Mouse (Mus musculus): ENCODE data around the gene Lmntd1. TPM values are rescaled to one million over a fixed set of nuclear protein-coding genes. Genes with fewer than 3 reads are reported as not detected.

The Lmntd1 gene
- polyA plus RNA-seq, 1 experiment from 2014 or later, result not detected

- Histone ChIP-seq H3K4me3 (ENCODE audit: low read depth, low read length) (no peak overlapping the region), H3K9ac (ENCODE audit: low read depth, low read length) (no peak overlapping the region), H3K9me3 (replicated peaks; ENCODE audit: control insufficient read depth, low read length) (no peaks in the 10 kb centered on the region), H3K4me1 (ENCODE audit: control insufficient read depth, low read depth, low read length) (peaks cover 2% of the 10 kb centered on the region), H3K27ac (ENCODE audit: low read length) (no peak overlapping the region), H3K36me3 (ENCODE audit: control insufficient read depth, insufficient read depth) (no peaks in the 10 kb centered on the region), H3K4me2 (ENCODE audit: low read depth, low read length) (no peak overlapping the region), H3K27me3 (ENCODE audit: control insufficient read depth, insufficient read depth, low read depth, low read length) (no peaks in the 10 kb centered on the region)
- 71% methylated on average over 12 of the region's 12 CpGs for WGBS (ENCODE audit: insufficient replicate concordance)
- ATAC-seq (ENCODE audit: low read depth), result peak; percentile 51; the same call in 1 of the 2 replicates
Observed at GRCm38 (mm10) chr6:145522617-145523016, 91.5 kb downstream of the Lmntd1 start.

GRCm38 (mm10) chr6:145517002-145517401, 97.1 kb downstream of the Lmntd1 start:
- WGBS (ENCODE audit: insufficient replicate concordance), result 40% methylated on average over 10 of the region's 10 CpGs
- ATAC-seq (ENCODE audit: low read depth), result no peak
- Histone ChIP-seq H3K9ac (ENCODE audit: low read depth, low read length) (no peak overlapping the region), H3K4me1 (ENCODE audit: control insufficient read depth, low read depth, low read length) (no peaks in the 10 kb centered on the region), H3K9me3 (replicated peaks; ENCODE audit: control insufficient read depth, low read length) (no peaks in the 10 kb centered on the region), H3K27ac (ENCODE audit: low read length) (no peak overlapping the region), H3K4me2 (ENCODE audit: low read depth, low read length) (no peak overlapping the region), H3K36me3 (ENCODE audit: control insufficient read depth, insufficient read depth) (no peaks in the 10 kb centered on the region), H3K4me3 (ENCODE audit: low read depth, low read length) (no peak overlapping the region), H3K27me3 (ENCODE audit: control insufficient read depth, insufficient read depth, low read depth, low read length) (no peaks in the 10 kb centered on the region)

DNA sequence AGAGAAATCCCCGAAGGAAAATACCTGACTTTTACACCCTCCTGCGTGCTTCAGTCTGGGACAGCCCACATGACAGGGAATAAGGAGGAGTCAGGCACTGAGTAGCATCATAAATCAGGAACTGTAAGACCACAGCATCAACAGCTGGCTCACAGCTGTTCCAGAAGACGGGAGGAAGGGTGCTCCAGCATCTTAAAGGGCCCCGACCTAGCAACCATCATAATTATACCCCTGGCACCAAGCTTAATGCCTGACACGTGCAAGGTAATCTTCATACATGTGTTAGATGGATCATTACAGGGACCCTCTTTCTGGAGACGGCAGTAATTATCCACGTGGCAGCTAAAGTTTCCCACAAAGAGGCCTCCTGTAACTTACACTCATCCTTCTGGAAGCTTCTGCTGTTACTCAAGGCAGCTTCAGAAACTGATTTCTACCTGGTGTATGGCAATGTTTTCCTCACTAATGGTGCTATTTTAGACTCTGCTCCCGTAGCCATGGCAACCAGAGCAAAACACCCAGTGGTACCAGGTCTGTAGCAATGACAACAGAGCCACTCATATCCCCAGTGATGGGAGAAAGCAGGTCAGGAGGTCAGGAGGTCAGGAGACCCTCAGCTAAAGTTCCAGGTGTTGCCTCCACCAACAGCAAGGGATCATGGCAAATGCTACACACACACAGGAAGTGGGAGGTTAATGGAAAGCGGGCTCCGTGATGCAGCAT, 98.1 kb downstream of the Lmntd1 start:
- Histone ChIP-seq H3K4me2 (ENCODE audit: low read depth, low read length) (no peak overlapping the region), H3K27me3 (ENCODE audit: control insufficient read depth, insufficient read depth, low read depth, low read length) (no peaks in the 10 kb centered on the region), H3K36me3 (ENCODE audit: control insufficient read depth, insufficient read depth) (no peaks in the 10 kb centered on the region), H3K4me1 (ENCODE audit: control insufficient read depth, low read depth, low read length) (no peaks in the 10 kb centered on the region), H3K9ac (ENCODE audit: low read depth, low read length) (no peak overlapping the region), H3K9me3 (replicated peaks; ENCODE audit: control insufficient read depth, low read length) (no peaks in the 10 kb centered on the region), H3K4me3 (ENCODE audit: low read depth, low read length) (no peak overlapping the region), H3K27ac (ENCODE audit: low read length) (no peak overlapping the region)
- 56% methylated on average over 10 of the region's 10 CpGs for WGBS (ENCODE audit: insufficient replicate concordance)
- ATAC-seq (ENCODE audit: low read depth), result no peak

GRCm38 (mm10) chr6:145511265-145511664, 102.9 kb downstream of the Lmntd1 start:
- Histone ChIP-seq H3K9ac (ENCODE audit: low read depth, low read length) (no peak overlapping the region), H3K4me3 (ENCODE audit: low read depth, low read length) (no peak overlapping the region), H3K4me1 (ENCODE audit: control insufficient read depth, low read depth, low read length) (no peaks in the 10 kb centered on the region), H3K27me3 (ENCODE audit: control insufficient read depth, insufficient read depth, low read depth, low read length) (no peaks in the 10 kb centered on the region), H3K36me3 (ENCODE audit: control insufficient read depth, insufficient read depth) (no peaks in the 10 kb centered on the region), H3K9me3 (replicated peaks; ENCODE audit: control insufficient read depth, low read length) (no peaks in the 10 kb centered on the region), H3K4me2 (ENCODE audit: low read depth, low read length) (no peak overlapping the region), H3K27ac (ENCODE audit: low read length) (no peak overlapping the region)
- 50% methylated on average over 8 of the region's 8 CpGs for WGBS (ENCODE audit: insufficient replicate concordance)
- peak; percentile 72 for ATAC-seq (ENCODE audit: low read depth)

GRCm38 (mm10) chr6:145508828-145509227, 105.3 kb downstream of the Lmntd1 start:
- 49% methylated on average over 12 of the region's 12 CpGs for WGBS (ENCODE audit: insufficient replicate concordance)
- ATAC-seq (ENCODE audit: low read depth), result no peak
- Histone ChIP-seq H3K4me3 (ENCODE audit: low read depth, low read length) (no peak overlapping the region), H3K9me3 (replicated peaks; ENCODE audit: control insufficient read depth, low read length) (no peaks in the 10 kb centered on the region), H3K36me3 (ENCODE audit: control insufficient read depth, insufficient read depth) (no peaks in the 10 kb centered on the region), H3K27me3 (ENCODE audit: control insufficient read depth, insufficient read depth, low read depth, low read length) (no peaks in the 10 kb centered on the region), H3K27ac (ENCODE audit: low read length) (no peak overlapping the region), H3K4me1 (ENCODE audit: control insufficient read depth, low read depth, low read length) (no peaks in the 10 kb centered on the region), H3K9ac (ENCODE audit: low read depth, low read length) (no peak overlapping the region), H3K4me2 (ENCODE audit: low read depth, low read length) (no peak overlapping the region)

DNA sequence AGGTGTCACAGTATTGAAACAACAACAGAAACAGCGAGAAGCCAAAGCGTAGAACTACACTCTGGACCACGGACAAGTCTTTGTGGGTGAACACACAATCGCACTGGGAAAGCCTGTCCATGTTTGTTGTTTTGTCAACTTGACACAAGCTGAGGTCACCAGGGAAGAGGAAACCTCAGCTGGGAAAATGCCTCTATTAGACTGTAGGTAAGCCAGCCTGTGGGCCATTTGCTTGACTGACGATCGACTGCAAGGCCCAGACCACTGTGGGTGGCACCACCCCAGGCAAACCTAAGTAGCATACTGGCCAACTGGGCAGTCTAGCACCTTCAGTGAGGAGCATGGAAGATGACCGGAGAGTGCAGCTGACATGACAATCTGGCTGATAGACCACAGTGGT, 112.4 kb downstream of the Lmntd1 start:
- Histone ChIP-seq H3K9me3 (replicated peaks; ENCODE audit: control insufficient read depth, low read length) (no peaks in the 10 kb centered on the region), H3K4me3 (ENCODE audit: low read depth, low read length) (no peak overlapping the region), H3K4me2 (ENCODE audit: low read depth, low read length) (no peak overlapping the region), H3K27me3 (ENCODE audit: control insufficient read depth, insufficient read depth, low read depth, low read length) (no peaks in the 10 kb centered on the region), H3K27ac (ENCODE audit: low read length) (no peak overlapping the region), H3K9ac (ENCODE audit: low read depth, low read length) (no peak overlapping the region), H3K4me1 (ENCODE audit: control insufficient read depth, low read depth, low read length) (no peaks in the 10 kb centered on the region; the same call in 1 of the 2 replicates), H3K36me3 (ENCODE audit: control insufficient read depth, insufficient read depth) (no peaks in the 10 kb centered on the region)
- no peak for ATAC-seq (ENCODE audit: low read depth)
- 74% methylated on average over 7 of the region's 7 CpGs for WGBS (ENCODE audit: insufficient replicate concordance)

DNA sequence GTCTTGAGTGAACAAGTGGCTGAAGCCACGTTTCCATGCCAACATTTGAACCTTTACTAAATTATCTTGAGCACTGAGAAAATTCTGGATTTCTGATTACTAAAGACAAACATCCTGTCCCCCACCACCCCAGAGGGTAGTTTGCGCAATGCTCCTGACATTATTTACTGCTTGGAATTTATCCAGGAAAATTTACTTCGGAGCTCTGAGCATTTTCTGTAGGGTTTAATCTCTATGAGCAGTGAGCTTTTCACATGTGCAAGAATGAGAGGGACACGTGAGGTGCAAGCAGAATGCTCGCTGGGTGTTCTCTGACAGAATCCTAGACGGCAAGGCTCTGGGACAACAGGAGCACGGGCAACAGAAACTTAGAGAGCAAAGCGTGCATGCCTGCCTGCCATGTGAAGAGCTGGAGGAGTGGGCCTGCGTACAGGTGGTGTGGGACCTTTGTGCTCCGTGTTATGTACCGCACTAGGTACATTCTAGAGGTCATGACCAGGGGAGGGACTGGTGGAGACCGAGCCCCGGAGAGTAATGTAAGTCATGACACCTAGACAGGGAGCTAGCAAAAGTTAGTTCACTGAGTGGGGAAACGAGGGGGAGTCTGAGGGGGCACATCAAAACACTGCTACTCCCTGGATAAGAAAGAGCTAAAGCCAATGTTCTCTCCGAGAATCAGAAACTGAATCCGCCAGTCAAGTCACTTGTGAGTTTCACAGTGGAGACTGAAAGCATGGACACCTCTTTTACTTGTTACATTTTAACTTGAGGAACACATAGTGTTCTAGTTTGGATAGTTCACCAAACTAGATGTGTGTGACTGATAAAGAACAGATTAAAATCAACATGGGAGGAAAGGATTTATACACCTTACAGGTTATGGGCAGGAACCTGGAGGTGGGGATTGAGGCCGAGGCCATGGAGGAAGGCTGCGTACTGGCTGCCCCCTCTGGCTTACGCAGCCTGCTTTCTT, 114.3 kb downstream of the Lmntd1 start:
- peak overlapping the region; percentile 62 for H3K27ac ChIP-seq (ENCODE audit: low read length)
- peak; percentile 92 for ATAC-seq (ENCODE audit: low read depth)
- 62% methylated on average over 19 of the region's 19 CpGs for WGBS (ENCODE audit: insufficient replicate concordance)

DNA sequence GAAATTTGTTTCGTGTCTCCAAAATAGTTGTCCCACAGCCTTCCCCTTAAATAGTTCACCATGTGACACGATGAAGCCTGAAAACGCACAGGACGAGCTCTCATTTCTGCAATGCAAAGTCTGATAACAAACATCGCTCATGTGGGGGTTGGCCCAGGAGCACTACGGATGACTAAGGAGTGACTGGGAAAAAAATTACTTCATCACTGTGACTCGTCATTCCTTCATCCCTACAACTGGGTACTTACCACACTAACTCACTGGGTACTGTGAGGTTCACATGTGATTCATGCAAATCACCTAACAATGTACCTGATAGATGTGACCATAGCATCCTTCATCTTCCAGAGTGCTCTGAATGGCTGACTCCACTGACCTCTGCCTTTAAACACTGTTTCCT, 118.4 kb downstream of the Lmntd1 start:
- 64% methylated on average over 7 of the region's 7 CpGs for WGBS (ENCODE audit: insufficient replicate concordance)
- Histone ChIP-seq H3K36me3 (ENCODE audit: control insufficient read depth, insufficient read depth) (no peaks in the 10 kb centered on the region), H3K9ac (ENCODE audit: low read depth, low read length) (no peak overlapping the region), H3K4me1 (ENCODE audit: control insufficient read depth, low read depth, low read length) (no peaks in the 10 kb centered on the region), H3K27me3 (ENCODE audit: control insufficient read depth, insufficient read depth, low read depth, low read length) (no peaks in the 10 kb centered on the region), H3K4me2 (ENCODE audit: low read depth, low read length) (no peak overlapping the region), H3K4me3 (ENCODE audit: low read depth, low read length) (no peak overlapping the region), H3K9me3 (replicated peaks; ENCODE audit: control insufficient read depth, low read length) (no peaks in the 10 kb centered on the region), H3K27ac (ENCODE audit: low read length) (no peak overlapping the region)
- no peak for ATAC-seq (ENCODE audit: low read depth)

More for the DNA sequence above, 114.3 kb downstream of the Lmntd1 start:
- Histone ChIP-seq H3K4me3 (ENCODE audit: low read depth, low read length) (no peak overlapping the region), H3K27me3 (ENCODE audit: control insufficient read depth, insufficient read depth, low read depth, low read length) (no peaks in the 10 kb centered on the region), H3K4me1 (ENCODE audit: control insufficient read depth, low read depth, low read length) (no peaks in the 10 kb centered on the region; the same call in 1 of the 2 replicates), H3K9ac (ENCODE audit: low read depth, low read length) (no peak overlapping the region), H3K4me2 (ENCODE audit: low read depth, low read length) (no peak overlapping the region), H3K9me3 (replicated peaks; ENCODE audit: control insufficient read depth, low read length) (no peaks in the 10 kb centered on the region), H3K36me3 (ENCODE audit: control insufficient read depth, insufficient read depth) (no peaks in the 10 kb centered on the region)

- no peak for ATAC-seq (ENCODE audit: low read depth)
- Histone ChIP-seq H3K27me3 (ENCODE audit: control insufficient read depth, insufficient read depth, low read depth, low read length) (no peaks in the 10 kb centered on the region), H3K4me3 (ENCODE audit: low read depth, low read length) (no peak overlapping the region), H3K9me3 (replicated peaks; ENCODE audit: control insufficient read depth, low read length) (no peaks in the 10 kb centered on the region), H3K9ac (ENCODE audit: low read depth, low read length) (no peak overlapping the region), H3K27ac (ENCODE audit: low read length) (no peak overlapping the region), H3K4me1 (ENCODE audit: control insufficient read depth, low read depth, low read length) (no peaks in the 10 kb centered on the region), H3K36me3 (ENCODE audit: control insufficient read depth, insufficient read depth) (no peaks in the 10 kb centered on the region), H3K4me2 (ENCODE audit: low read depth, low read length) (no peak overlapping the region)
- WGBS (ENCODE audit: insufficient replicate concordance), result 51% methylated on average over 2 of the region's 2 CpGs
Observed at GRCm38 (mm10) chr6:145488251-145488650, 125.9 kb downstream of the Lmntd1 start.

Data from liver, embryonic 16.5 days (tissue).